Mouse (Mus musculus): ENCODE measurements at regions not wholly inside any gene's neighbourhood (a gene's known extent, or its start where the extent isn't known, plus 50 kb on each side); places are given as distances from the start of the nearest gene placed in this dataset.

DNA sequence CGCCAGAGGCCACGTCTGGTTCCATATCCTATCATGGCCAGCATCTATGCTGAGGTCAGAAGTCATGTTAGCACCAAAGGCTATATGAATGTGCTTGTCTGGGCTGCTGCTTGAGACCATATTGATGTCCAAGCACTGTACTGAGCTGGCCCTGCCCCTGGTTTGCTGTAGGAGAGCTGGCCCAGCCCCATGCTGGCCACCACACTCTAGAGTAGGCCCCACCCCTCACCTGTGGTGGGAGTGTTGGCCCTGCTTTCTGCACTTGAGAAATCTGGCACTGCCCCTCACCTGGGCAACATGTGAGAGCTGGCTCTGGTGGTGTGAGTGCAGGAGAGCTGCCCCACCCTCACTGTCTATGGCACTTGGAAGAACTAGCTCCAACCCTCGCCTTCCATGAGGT is 210.0 kb downstream of the Lmo4 start:
- TF ChIP-seq MAFK (IDR thresholded peaks at IDR 0.05; ENCODE audit: insufficient read depth, low read depth, low read length): no peak
- no peak for TF ChIP-seq ZC3H11A (IDR thresholded peaks at IDR 0.05; ENCODE audit: borderline replicate concordance, low read depth, low read length)
